Mouse (Mus musculus) forebrain, embryonic 13.5 days (tissue): ENCODE measurements at regions not wholly inside any gene's neighbourhood (a gene's known extent, or its start where the extent isn't known, plus 50 kb on each side); places are given as distances from the start of the nearest gene placed in this dataset.
"Not testable (repeated sequence)": the region's sequence is repeated elsewhere in the genome, so short reads cannot be mapped to it uniquely, and the experiment has no call there.

Experiments
- ATAC-seq: fragments of 200-750 bp; cut with Nextera tagmentation; 2 replicates; pipeline ENCODE4 v1.8.0; 2017
- H3K27ac ChIP-seq: fragments of 300-500 bp; sonication (generic); 2 replicates; pipeline ENCODE4 v1.5.1; 2015; ENCODE audit warnings: inconsistent platforms, mild to moderate bottlenecking, moderate library complexity
- H3K27me3 ChIP-seq: fragments of 300-500 bp; sonication (generic); 2 replicates; pipeline ENCODE4 v1.6.1; 2015; ENCODE audit warnings: mild to moderate bottlenecking, inconsistent platforms
- H3K36me3 ChIP-seq: fragments of 300-500 bp; sonication (generic); 2 replicates; pipeline ENCODE4 v1.6.1; 2015; ENCODE audit warnings: mild to moderate bottlenecking, inconsistent platforms; ENCODE audit not compliant: poor library complexity, severe bottlenecking
- H3K4me1 ChIP-seq: fragments of 300-500 bp; sonication (generic); 2 replicates; pipeline ENCODE4 v1.6.1; 2015; ENCODE audit warnings: inconsistent platforms
- H3K4me2 ChIP-seq: fragments of 300-500 bp; sonication (generic); 2 replicates; pipeline ENCODE4 v1.6.1; 2015; ENCODE audit warnings: inconsistent platforms, mild to moderate bottlenecking, moderate library complexity
- H3K4me3 ChIP-seq: fragments of 300-500 bp; sonication (generic); 2 replicates; pipeline ENCODE4 v1.5.1; 2015; ENCODE audit warnings: mild to moderate bottlenecking, inconsistent platforms
- H3K9ac ChIP-seq: fragments of 300-500 bp; sonication (generic); 2 replicates; pipeline ENCODE4 v1.6.1; 2015; ENCODE audit warnings: mild to moderate bottlenecking, inconsistent platforms
- H3K9me3 ChIP-seq: fragments of 300-500 bp; sonication (generic); replicated peaks from 2 replicates; pipeline ENCODE4 v1.6.1; 2016; ENCODE audit warnings: inconsistent platforms
- WGBS: fragments of 180-500 bp; shearing (Covaris S2); methylation state at CpG from one replicate; pipeline ENCODE4 v1.1.7; 2015; 5-methylcytosine and 5-hydroxymethylcytosine counted together

- Histone ChIP-seq H3K9me3 (no peaks in the 10 kb centered on the region), H3K4me3 (no peak overlapping the region), H3K4me1 (0 out of 2 replicates have a peak, but pooled peaks cover 6% of the 10 kb centered on the region), H3K27me3 (no peaks in the 10 kb centered on the region), H3K4me2 (no peak overlapping the region), H3K27ac (no peak overlapping the region), H3K9ac (no peak overlapping the region), H3K36me3 (no peaks in the 10 kb centered on the region)
- WGBS: 40% methylated on average over 4 of the region's 4 CpGs
- 0 out of 2 replicates have a peak, but pooled peaks have one; percentile 11 for ATAC-seq
Measured at GRCm38 (mm10) chr13:103646035-103646434, 128.4 kb downstream of the Srek1 start.

GRCm38 (mm10) chr13:103643993-103644722, 130.2 kb downstream of the Srek1 start:
- Histone ChIP-seq H3K27ac (no peak overlapping the region), H3K4me3 (no peak overlapping the region), H3K4me2 (no peak overlapping the region), H3K27me3 (no peaks in the 10 kb centered on the region), H3K9ac (no peak overlapping the region), H3K36me3 (no peaks in the 10 kb centered on the region), H3K9me3 (no peaks in the 10 kb centered on the region), H3K4me1 (0 out of 2 replicates have a peak, but pooled peaks cover 6% of the 10 kb centered on the region)
- ATAC-seq: peak; percentile 80
- 37% methylated on average over 6 of the region's 6 CpGs for WGBS

- WGBS: 41% methylated on average over 5 of the region's 5 CpGs
Measured at GRCm38 (mm10) chr13:103643486-103643885, 130.9 kb downstream of the Srek1 start.

GRCm38 (mm10) chr13:103642542-103643375, 131.6 kb downstream of the Srek1 start:
- no peak for ATAC-seq
- Histone ChIP-seq H3K9ac (no peak overlapping the region), H3K9me3 (no peaks in the 10 kb centered on the region), H3K4me1 (0 out of 2 replicates have a peak, but pooled peaks cover 6% of the 10 kb centered on the region), H3K36me3 (no peaks in the 10 kb centered on the region), H3K4me3 (no peak overlapping the region), H3K4me2 (no peak overlapping the region), H3K27ac (no peak overlapping the region), H3K27me3 (no peaks in the 10 kb centered on the region)
- WGBS: 75% methylated on average over 10 of the region's 10 CpGs

More at GRCm38 (mm10) chr13:103643486-103643885, 130.9 kb downstream of the Srek1 start:
- H3K36me3 ChIP-seq: no peaks in the 10 kb centered on the region
- H3K9ac ChIP-seq: no peak overlapping the region
- H3K27me3 ChIP-seq: no peaks in the 10 kb centered on the region
- H3K9me3 ChIP-seq: no peaks in the 10 kb centered on the region
- H3K4me3 ChIP-seq: no peak overlapping the region
- H3K27ac ChIP-seq: no peak overlapping the region
- H3K4me2 ChIP-seq: no peak overlapping the region
- H3K4me1 ChIP-seq: 0 out of 2 replicates have a peak, but pooled peaks cover 6% of the 10 kb centered on the region
- ATAC-seq: no peak

- no peak for ATAC-seq
- Histone ChIP-seq H3K4me2 (no peak overlapping the region), H3K27ac (no peak overlapping the region), H3K9ac (no peak overlapping the region), H3K4me3 (no peak overlapping the region), H3K9me3 (no peaks in the 10 kb centered on the region), H3K36me3 (no peaks in the 10 kb centered on the region), H3K4me1 (no peaks in the 10 kb centered on the region), H3K27me3 (no peaks in the 10 kb centered on the region)
Measured at GRCm38 (mm10) chr13:103638038-103638437, 136.4 kb downstream of the Srek1 start.

GRCm38 (mm10) chr13:103637414-103637813, 137.0 kb downstream of the Srek1 start:
- no peaks in the 10 kb centered on the region for H3K27me3 ChIP-seq
- no peak overlapping the region for H3K4me3 ChIP-seq
- H3K27ac ChIP-seq: no peak overlapping the region
- no peak overlapping the region for H3K4me2 ChIP-seq
- no peaks in the 10 kb centered on the region for H3K9me3 ChIP-seq
- H3K4me1 ChIP-seq: no peaks in the 10 kb centered on the region
- no peak overlapping the region for H3K9ac ChIP-seq
- no peak for ATAC-seq
- H3K36me3 ChIP-seq: no peaks in the 10 kb centered on the region
- WGBS: 83% methylated on average over 3 of the region's 3 CpGs

- H3K27me3 ChIP-seq: no peaks in the 10 kb centered on the region
- no peak overlapping the region for H3K4me3 ChIP-seq
- H3K27ac ChIP-seq: no peak overlapping the region
- no peak for ATAC-seq
- WGBS: 87% methylated on average over 2 of the region's 2 CpGs
- H3K4me2 ChIP-seq: no peak overlapping the region
- H3K4me1 ChIP-seq: no peaks in the 10 kb centered on the region
- no peaks in the 10 kb centered on the region for H3K36me3 ChIP-seq
- no peaks in the 10 kb centered on the region for H3K9me3 ChIP-seq
- H3K9ac ChIP-seq: no peak overlapping the region
Measured at GRCm38 (mm10) chr13:103636595-103636994, 137.8 kb downstream of the Srek1 start.

- Histone ChIP-seq H3K4me3 (no peak overlapping the region), H3K4me2 (no peak overlapping the region), H3K27me3 (no peaks in the 10 kb centered on the region), H3K9me3 (no peaks in the 10 kb centered on the region), H3K27ac (no peak overlapping the region), H3K36me3 (no peaks in the 10 kb centered on the region), H3K9ac (no peak overlapping the region), H3K4me1 (peaks cover 9% of the 10 kb centered on the region; the same call in 1 of the 2 replicates)
- WGBS: 74% methylated on average over 2 of the region's 2 CpGs
- no peak for ATAC-seq
Measured at GRCm38 (mm10) chr13:103623810-103624209, 150.6 kb downstream of the Srek1 start.

GRCm38 (mm10) chr13:103623319-103623718, 151.1 kb downstream of the Srek1 start:
- Histone ChIP-seq H3K27ac (no peak overlapping the region; the same call in 1 of the 2 replicates), H3K4me1 (peaks cover 9% of the 10 kb centered on the region; the same call in 1 of the 2 replicates), H3K4me2 (no peak overlapping the region), H3K36me3 (no peaks in the 10 kb centered on the region), H3K9ac (no peak overlapping the region), H3K4me3 (no peak overlapping the region), H3K27me3 (no peaks in the 10 kb centered on the region), H3K9me3 (no peaks in the 10 kb centered on the region)
- 0 out of 2 replicates have a peak, but pooled peaks have one; percentile 41 for ATAC-seq
- WGBS: 47% methylated on average over 6 of the region's 6 CpGs

- 4% methylated on average over 5 of the region's 5 CpGs for WGBS
- H3K9ac ChIP-seq: no peak overlapping the region
- no peak overlapping the region for H3K4me2 ChIP-seq
- no peaks in the 10 kb centered on the region for H3K27me3 ChIP-seq
- H3K27ac ChIP-seq: no peak overlapping the region
- H3K4me1 ChIP-seq: peaks cover 9% of the 10 kb centered on the region; the same call in 1 of the 2 replicates
- H3K36me3 ChIP-seq: no peaks in the 10 kb centered on the region
- H3K9me3 ChIP-seq: no peaks in the 10 kb centered on the region
- 0 out of 2 replicates have a peak, but pooled peaks have one; percentile 50 for ATAC-seq
- H3K4me3 ChIP-seq: no peak overlapping the region
Measured at GRCm38 (mm10) chr13:103622324-103622723, 152.1 kb downstream of the Srek1 start.

- 90% methylated on average over 5 of the region's 5 CpGs for WGBS
- not testable (repeated sequence) for H3K9me3 ChIP-seq, H3K27me3 ChIP-seq, H3K9ac ChIP-seq, H3K4me1 ChIP-seq, ATAC-seq, H3K4me3 ChIP-seq, H3K27ac ChIP-seq, H3K4me2 ChIP-seq, H3K36me3 ChIP-seq
Measured at GRCm38 (mm10) chr13:103620958-103621357, 153.4 kb downstream of the Srek1 start.

- WGBS: 82% methylated on average over 10 of the region's 10 CpGs
Measured at GRCm38 (mm10) chr13:103613333-103613725, 161.1 kb downstream of the Srek1 start.

More at GRCm38 (mm10) chr13:103613333-103613725, 161.1 kb downstream of the Srek1 start:
- H3K36me3 ChIP-seq: no peaks in the 10 kb centered on the region
- H3K9me3 ChIP-seq: no peaks in the 10 kb centered on the region
- H3K27ac ChIP-seq: no peak overlapping the region
- H3K9ac ChIP-seq: no peak overlapping the region
- no peaks in the 10 kb centered on the region for H3K4me1 ChIP-seq
- H3K27me3 ChIP-seq: no peaks in the 10 kb centered on the region
- H3K4me3 ChIP-seq: no peak overlapping the region
- ATAC-seq: no peak
- H3K4me2 ChIP-seq: no peak overlapping the region
